Mouse (Mus musculus) hindbrain, embryonic 13.5 days (tissue): ENCODE measurements around the gene Cnga4. TPM values are rescaled to one million over a fixed set of nuclear protein-coding genes. Genes with fewer than 3 reads are reported as not detected.
"Not testable (repeated sequence)": the region's sequence is repeated elsewhere in the genome, so short reads cannot be mapped to it uniquely, and the experiment has no call there.

Experiments used
- ATAC-seq: fragments of 200-750 bp; cut with Nextera tagmentation; 2 replicates; pipeline ENCODE4 v1.8.0; 2017; ENCODE audit warnings: moderate TSS enrichment; ENCODE audit not compliant: low FRiP score
- H3K27ac ChIP-seq: fragments of 300-500 bp; sonication (generic); 2 replicates; pipeline ENCODE4 v1.5.1; 2015; ENCODE audit warnings: inconsistent platforms, mild to moderate bottlenecking, moderate library complexity
- H3K27me3 ChIP-seq: fragments of 300-500 bp; sonication (generic); 2 replicates; pipeline ENCODE4 v1.6.1; 2015; ENCODE audit warnings: mild to moderate bottlenecking, inconsistent platforms
- H3K36me3 ChIP-seq: fragments of 300-500 bp; sonication (generic); 2 replicates; pipeline ENCODE4 v1.6.1; 2015; ENCODE audit warnings: mild to moderate bottlenecking, inconsistent platforms
- H3K4me1 ChIP-seq: fragments of 300-500 bp; sonication (generic); replicated peaks from 2 replicates; pipeline ENCODE4 v1.6.1; 2015; ENCODE audit warnings: inconsistent platforms
- H3K4me2 ChIP-seq: fragments of 300-500 bp; sonication (generic); 2 replicates; pipeline ENCODE4 v1.6.1; 2015; ENCODE audit warnings: inconsistent platforms, mild to moderate bottlenecking, moderate library complexity
- H3K4me3 ChIP-seq: fragments of 300-500 bp; sonication (generic); 2 replicates; pipeline ENCODE4 v1.5.1; 2015; ENCODE audit warnings: mild to moderate bottlenecking, inconsistent platforms
- H3K9ac ChIP-seq: fragments of 300-500 bp; sonication (generic); 2 replicates; pipeline ENCODE4 v1.6.1; 2015; ENCODE audit warnings: mild to moderate bottlenecking, inconsistent platforms
- H3K9me3 ChIP-seq: fragments of 300-500 bp; sonication (generic); 2 replicates; pipeline ENCODE4 v1.6.1; 2016; ENCODE audit warnings: inconsistent platforms
- WGBS: fragments of 180-500 bp; shearing (Covaris S2); methylation state at CpG from one replicate; pipeline ENCODE4 v1.1.7; 2015; 5-methylcytosine and 5-hydroxymethylcytosine counted together
- polyA plus RNA-seq: library from polyadenylated mRNA; unstranded; fragments of >200 nt; fragmentation: Nextera tagmentation; extraction: Ambion mirVana; gene quantifications from 2 replicates; pipeline ENCODE4 v1.2.1, GENCODE M21; 2015

The Cnga4 gene
- 0.16 TPM in 1 of 2 replicates, not detected in the other for polyA plus RNA-seq

- no peaks in the 10 kb centered on the region for H3K9me3 ChIP-seq
- no peaks in the 10 kb centered on the region for H3K27me3 ChIP-seq
- no peak for ATAC-seq
- WGBS = 83% methylated on average over 5 of the region's 5 CpGs
- H3K27ac ChIP-seq = no peak within 1 kb of the TSS
- no peaks in the 10 kb centered on the region for H3K36me3 ChIP-seq
- no peak within 1 kb of the TSS for H3K9ac ChIP-seq
- H3K4me3 ChIP-seq = no peak within 1 kb of the TSS
- H3K4me2 ChIP-seq = no peak within 1 kb of the TSS
- peaks cover 10% of the 10 kb centered on the region for H3K4me1 ChIP-seq
These were observed at the start of gene Cnga4 for GRCm38 (mm10) chr7:105404268-105404667. TSS of gene Cnga4 (plus strand) at chr7:105404568.

GRCm38 (mm10) chr7:105356064-105356463 lies 48.3 kb upstream of the Cnga4 start:
- H3K27me3 ChIP-seq, H3K4me3 ChIP-seq, H3K9me3 ChIP-seq, H3K27ac ChIP-seq, H3K36me3 ChIP-seq, H3K4me2 ChIP-seq, H3K9ac ChIP-seq, H3K4me1 ChIP-seq: not testable (repeated sequence)
- no CpG with 5 or more reads among the region's 5 CpGs for WGBS
- ATAC-seq = peak; percentile 77

- ATAC-seq = peak; percentile 98
- H3K4me1 ChIP-seq, H3K27ac ChIP-seq, H3K9ac ChIP-seq, H3K4me2 ChIP-seq, H3K4me3 ChIP-seq, H3K9me3 ChIP-seq, H3K27me3 ChIP-seq, H3K36me3 ChIP-seq: not testable (repeated sequence)
- WGBS = 98% methylated on average over 1 of the region's 2 CpGs
These were observed 47.9 kb upstream of the Cnga4 start for GRCm38 (mm10) chr7:105356487-105356886.

GRCm38 (mm10) chr7:105361713-105362112 lies 42.7 kb upstream of the Cnga4 start:
- Histone ChIP-seq H3K27me3 (no peaks in the 10 kb centered on the region), H3K27ac (no peak overlapping the region), H3K9me3 (no peaks in the 10 kb centered on the region), H3K9ac (no peak overlapping the region), H3K4me3 (no peak overlapping the region), H3K36me3 (no peaks in the 10 kb centered on the region), H3K4me1 (no peaks in the 10 kb centered on the region), H3K4me2 (no peak overlapping the region)
- ATAC-seq = no peak
- 90% methylated on average over 2 of the region's 2 CpGs for WGBS

GRCm38 (mm10) chr7:105367268-105367667 lies 37.1 kb upstream of the Cnga4 start:
- no peaks in the 10 kb centered on the region for H3K27me3 ChIP-seq
- H3K27ac ChIP-seq = no peak overlapping the region
- H3K4me1 ChIP-seq = no peaks in the 10 kb centered on the region
- H3K36me3 ChIP-seq = peaks cover 11% of the 10 kb centered on the region
- 82% methylated on average over 5 of the region's 5 CpGs for WGBS
- no peak overlapping the region for H3K4me2 ChIP-seq
- H3K4me3 ChIP-seq = no peak overlapping the region
- no peak overlapping the region for H3K9ac ChIP-seq
- no peaks in the 10 kb centered on the region for H3K9me3 ChIP-seq
- no peak for ATAC-seq

GRCm38 (mm10) chr7:105367930-105368329 lies 36.4 kb upstream of the Cnga4 start, which contains the start of gene Olfr692:
TSS of gene Olfr692 (plus strand) at chr7:105368230.
- no peak for ATAC-seq
- H3K27me3 ChIP-seq = no peaks in the 10 kb centered on the region

GRCm38 (mm10) chr7:105368521-105368920 lies 35.8 kb upstream of the Cnga4 start:
- H3K36me3 ChIP-seq = peaks cover 23% of the 10 kb centered on the region
- no peak for ATAC-seq
- no peaks in the 10 kb centered on the region for H3K27me3 ChIP-seq
- H3K9ac ChIP-seq = no peak overlapping the region
- WGBS = 97% methylated on average over 4 of the region's 4 CpGs
- no peak overlapping the region for H3K4me3 ChIP-seq
- H3K4me1 ChIP-seq = no peaks in the 10 kb centered on the region
- no peak overlapping the region for H3K4me2 ChIP-seq
- no peak overlapping the region for H3K27ac ChIP-seq
- H3K9me3 ChIP-seq = no peaks in the 10 kb centered on the region

More at GRCm38 (mm10) chr7:105367930-105368329, 36.4 kb upstream of the Cnga4 start, which contains the start of gene Olfr692:
- Histone ChIP-seq H3K4me2 (no peak within 1 kb of the TSS), H3K9me3 (no peaks in the 10 kb centered on the region), H3K4me3 (no peak within 1 kb of the TSS), H3K27ac (no peak within 1 kb of the TSS), H3K9ac (no peak within 1 kb of the TSS), H3K36me3 (peaks cover 17% of the 10 kb centered on the region), H3K4me1 (no peaks in the 10 kb centered on the region)
- 97% methylated on average over 1 of the region's 1 CpGs for WGBS

- 93% methylated on average over 1 of the region's 1 CpGs for WGBS
- ATAC-seq = no peak
- peaks cover 59% of the 10 kb centered on the region for H3K36me3 ChIP-seq
These were observed 31.5 kb upstream of the Cnga4 start for GRCm38 (mm10) chr7:105372912-105373311.

GRCm38 (mm10) chr7:105373509-105373908 lies 30.9 kb upstream of the Cnga4 start:
- Histone ChIP-seq H3K27me3 (no peaks in the 10 kb centered on the region), H3K4me2 (no peak overlapping the region), H3K9ac (no peak overlapping the region), H3K36me3 (peaks cover 65% of the 10 kb centered on the region), H3K4me3 (no peak overlapping the region), H3K4me1 (no peaks in the 10 kb centered on the region), H3K9me3 (no peaks in the 10 kb centered on the region), H3K27ac (no peak overlapping the region)
- no peak for ATAC-seq
- WGBS = 95% methylated on average over 4 of the region's 4 CpGs

More at GRCm38 (mm10) chr7:105372912-105373311, 31.5 kb upstream of the Cnga4 start:
- H3K4me2 ChIP-seq = no peak overlapping the region
- no peaks in the 10 kb centered on the region for H3K9me3 ChIP-seq
- H3K9ac ChIP-seq = no peak overlapping the region
- no peak overlapping the region for H3K4me3 ChIP-seq
- H3K4me1 ChIP-seq = no peaks in the 10 kb centered on the region
- no peaks in the 10 kb centered on the region for H3K27me3 ChIP-seq
- H3K27ac ChIP-seq = no peak overlapping the region

GRCm38 (mm10) chr7:105373976-105374375 lies 30.4 kb upstream of the Cnga4 start:
- Histone ChIP-seq H3K4me1 (no peaks in the 10 kb centered on the region), H3K9ac (no peak overlapping the region), H3K27ac (no peak overlapping the region), H3K9me3 (no peaks in the 10 kb centered on the region), H3K4me2 (no peak overlapping the region), H3K27me3 (no peaks in the 10 kb centered on the region), H3K36me3 (peaks cover 70% of the 10 kb centered on the region), H3K4me3 (no peak overlapping the region)
- WGBS = 95% methylated on average over 3 of the region's 3 CpGs
- ATAC-seq = no peak

GRCm38 (mm10) chr7:105374866-105375265 lies 29.5 kb upstream of the Cnga4 start, which contains the start of gene Gm5901:
TSS of gene Gm5901 (plus strand) at chr7:105375038.
- Histone ChIP-seq H3K36me3 (peaks cover 78% of the 10 kb centered on the region), H3K27me3 (no peaks in the 10 kb centered on the region), H3K27ac (no peak within 1 kb of the TSS), H3K4me3 (no peak within 1 kb of the TSS), H3K4me1 (no peaks in the 10 kb centered on the region), H3K9ac (no peak within 1 kb of the TSS), H3K9me3 (no peaks in the 10 kb centered on the region), H3K4me2 (no peak within 1 kb of the TSS)
- no peak for ATAC-seq
- WGBS = 93% methylated on average over 1 of the region's 1 CpGs

- no peak overlapping the region for H3K4me3 ChIP-seq
- no peaks in the 10 kb centered on the region for H3K4me1 ChIP-seq
- H3K36me3 ChIP-seq = peaks cover 89% of the 10 kb centered on the region
- H3K27me3 ChIP-seq = no peaks in the 10 kb centered on the region
- no peak overlapping the region for H3K27ac ChIP-seq
- H3K9me3 ChIP-seq = no peaks in the 10 kb centered on the region
- 96% methylated on average over 3 of the region's 3 CpGs for WGBS
- no peak overlapping the region for H3K4me2 ChIP-seq
- ATAC-seq = no peak
- H3K9ac ChIP-seq = no peak overlapping the region
These were observed 24.0 kb upstream of the Cnga4 start for GRCm38 (mm10) chr7:105380329-105380728.

- Histone ChIP-seq H3K9ac (no peak overlapping the region), H3K27ac (no peak overlapping the region), H3K4me2 (no peak overlapping the region), H3K9me3 (no peaks in the 10 kb centered on the region), H3K4me1 (no peaks in the 10 kb centered on the region), H3K36me3 (peaks cover 71% of the 10 kb centered on the region), H3K27me3 (no peaks in the 10 kb centered on the region), H3K4me3 (no peak overlapping the region)
- 100% methylated on average over 2 of the region's 2 CpGs for WGBS
- no peak for ATAC-seq
These were observed 16.7 kb upstream of the Cnga4 start for GRCm38 (mm10) chr7:105387696-105388095.
